Mouse (Mus musculus): ENCODE data around the gene Sh3bgr. TPM values are rescaled to one million over a fixed set of nuclear protein-coding genes. Genes with fewer than 3 reads are reported as not detected.

Gene Sh3bgr
- total and polyA plus RNA-seq, 2 experiments from 2014 or later = 227 to 622 TPM

DNA sequence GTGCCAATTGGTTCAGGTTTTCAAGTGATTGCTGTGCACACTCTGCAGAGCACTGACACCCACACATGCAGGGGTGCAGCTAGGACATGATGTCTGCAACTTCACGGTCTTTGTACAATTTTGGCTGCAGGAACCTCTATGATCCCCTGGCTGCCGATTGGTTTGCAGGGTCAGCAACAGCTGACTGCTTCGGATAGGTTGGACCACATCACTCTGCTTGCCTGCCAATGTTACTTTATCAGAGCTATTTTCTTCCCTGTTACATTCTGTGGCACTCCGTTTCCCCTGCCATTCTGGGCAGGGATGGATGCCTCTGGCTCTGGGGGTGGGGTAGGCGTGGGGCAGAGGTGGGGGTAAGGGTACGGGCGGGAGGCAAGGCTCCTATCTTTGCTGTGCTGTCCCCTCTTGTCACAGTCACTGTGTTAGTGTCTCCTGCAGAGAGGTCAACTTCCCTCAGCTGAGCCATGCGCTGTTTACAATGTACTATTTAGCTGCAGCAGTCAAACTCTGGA lies 28.9 kb downstream of the Sh3bgr start:
- no peak overlapping the region for H3K4me3 ChIP-seq (ENCODE audit: low read depth, low read length)
- TF ChIP-seq EP300 (IDR thresholded peaks at IDR 0.05; ENCODE audit: low read depth) (0 out of 2 replicates have a peak, but pooled peaks have one; percentile 24), CTCF (IDR thresholded peaks at IDR 0.05; ENCODE audit: low read depth) (no peak)
- H3K27me3 ChIP-seq (ENCODE audit: control insufficient read depth, insufficient read depth, low read length) = no peaks in the 10 kb centered on the region
- WGBS = 26% methylated on average over 8 of the region's 8 CpGs
- ATAC-seq (ENCODE audit: insufficient read depth, low read depth) (peak; percentile 84), DNase-seq (ENCODE audit: low spot score) (peak; percentile 48)
- H3K4me2 ChIP-seq (ENCODE audit: low read depth, low read length) = no peak overlapping the region
- H3K9ac ChIP-seq (replicated peaks; ENCODE audit: low read depth, low read length) = no peak overlapping the region
- no peaks in the 10 kb centered on the region for H3K9me3 ChIP-seq (replicated peaks; ENCODE audit: control insufficient read depth, low read length)
- no peaks in the 10 kb centered on the region for H3K4me1 ChIP-seq (ENCODE audit: control insufficient read depth, insufficient read depth)
- H3K36me3 ChIP-seq (replicated peaks; ENCODE audit: control insufficient read depth, insufficient read depth, low read length) = peaks cover 24% of the 10 kb centered on the region
- H3K27ac ChIP-seq (ENCODE audit: low read depth) = 0 out of 2 replicates have a peak overlapping the region, but pooled peaks have one; percentile 26

DNA sequence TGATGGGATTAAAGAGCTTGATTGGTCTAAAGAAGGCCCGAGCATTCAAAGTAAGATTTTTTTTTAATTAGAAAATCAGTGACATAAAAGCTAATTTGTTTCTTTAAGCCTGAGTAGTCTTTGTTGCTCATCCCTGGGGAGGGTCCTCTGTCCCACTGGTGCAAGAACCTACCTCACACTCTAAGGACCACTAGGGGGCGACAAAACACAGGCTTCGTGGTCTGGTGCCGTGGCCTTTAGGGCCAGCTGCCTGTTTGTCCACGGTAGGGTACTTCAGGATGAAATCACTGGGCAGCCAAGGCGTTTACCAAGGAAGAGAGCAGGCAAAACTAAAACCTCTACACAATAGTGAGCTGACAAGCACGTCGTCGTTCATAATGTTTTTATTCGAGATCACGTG lies 30.2 kb downstream of the Sh3bgr start:
- ATAC-seq (ENCODE audit: insufficient read depth, low read depth) (peak; percentile 75), DNase-seq (ENCODE audit: low spot score) (peak; percentile 79)
- H3K9ac ChIP-seq (replicated peaks; ENCODE audit: low read depth, low read length) = no peak overlapping the region
- no peak overlapping the region for H3K27ac ChIP-seq (ENCODE audit: low read depth)
- H3K4me1 ChIP-seq (ENCODE audit: control insufficient read depth, insufficient read depth) = no peaks in the 10 kb centered on the region
- WGBS = 32% methylated on average over 11 of the region's 11 CpGs
- no peak overlapping the region for H3K4me3 ChIP-seq (ENCODE audit: low read depth, low read length)
- TF ChIP-seq EP300 (IDR thresholded peaks at IDR 0.05; ENCODE audit: low read depth) = no peak
- TF ChIP-seq CTCF (IDR thresholded peaks at IDR 0.05; ENCODE audit: low read depth) = peak; percentile 93
- no peak overlapping the region for H3K4me2 ChIP-seq (ENCODE audit: low read depth, low read length)
- H3K9me3 ChIP-seq (replicated peaks; ENCODE audit: control insufficient read depth, low read length) = no peaks in the 10 kb centered on the region
- H3K27me3 ChIP-seq (ENCODE audit: control insufficient read depth, insufficient read depth, low read length) = no peaks in the 10 kb centered on the region
- peaks cover 19% of the 10 kb centered on the region for H3K36me3 ChIP-seq (replicated peaks; ENCODE audit: control insufficient read depth, insufficient read depth, low read length)

DNA sequence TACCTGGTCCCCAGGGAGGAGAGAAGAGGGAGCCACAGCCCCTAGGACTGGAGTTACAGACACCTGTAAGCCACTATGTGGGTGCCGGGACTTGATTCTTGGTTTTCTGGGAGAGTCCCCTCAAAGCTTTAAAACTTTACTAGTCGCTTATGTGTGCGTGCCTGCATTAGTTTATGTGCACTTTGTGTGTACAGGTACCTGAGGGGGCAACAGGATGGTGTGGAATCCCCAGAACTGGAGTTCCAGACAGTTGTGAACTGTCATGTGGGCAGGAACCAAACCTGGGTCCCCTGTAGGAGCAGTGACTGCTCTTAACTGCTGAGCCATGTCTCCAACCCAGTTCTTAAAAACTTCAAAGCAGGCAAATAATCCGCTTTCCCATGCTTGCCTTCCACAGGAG lies 31.0 kb downstream of the Sh3bgr start:
- H3K9ac ChIP-seq (replicated peaks; ENCODE audit: low read depth, low read length) = no peak overlapping the region
- no peak for DNase-seq (ENCODE audit: low spot score)
- TF ChIP-seq EP300 (IDR thresholded peaks at IDR 0.05; ENCODE audit: low read depth) = no peak
- no peak for TF ChIP-seq CTCF (IDR thresholded peaks at IDR 0.05; ENCODE audit: low read depth)
- H3K9me3 ChIP-seq (replicated peaks; ENCODE audit: control insufficient read depth, low read length) = no peaks in the 10 kb centered on the region
- WGBS = 94% methylated on average over 4 of the region's 4 CpGs
- H3K4me2 ChIP-seq (ENCODE audit: low read depth, low read length) = no peak overlapping the region
- 0 out of 2 replicates have a peak, but pooled peaks cover 11% of the 10 kb centered on the region for H3K36me3 ChIP-seq (replicated peaks; ENCODE audit: control insufficient read depth, insufficient read depth, low read length)
- no peaks in the 10 kb centered on the region for H3K4me1 ChIP-seq (ENCODE audit: control insufficient read depth, insufficient read depth)
- H3K27me3 ChIP-seq (ENCODE audit: control insufficient read depth, insufficient read depth, low read length) = no peaks in the 10 kb centered on the region
- ATAC-seq (ENCODE audit: insufficient read depth, low read depth) = no peak
- H3K27ac ChIP-seq (ENCODE audit: low read depth) = no peak overlapping the region
- no peak overlapping the region for H3K4me3 ChIP-seq (ENCODE audit: low read depth, low read length)

DNA sequence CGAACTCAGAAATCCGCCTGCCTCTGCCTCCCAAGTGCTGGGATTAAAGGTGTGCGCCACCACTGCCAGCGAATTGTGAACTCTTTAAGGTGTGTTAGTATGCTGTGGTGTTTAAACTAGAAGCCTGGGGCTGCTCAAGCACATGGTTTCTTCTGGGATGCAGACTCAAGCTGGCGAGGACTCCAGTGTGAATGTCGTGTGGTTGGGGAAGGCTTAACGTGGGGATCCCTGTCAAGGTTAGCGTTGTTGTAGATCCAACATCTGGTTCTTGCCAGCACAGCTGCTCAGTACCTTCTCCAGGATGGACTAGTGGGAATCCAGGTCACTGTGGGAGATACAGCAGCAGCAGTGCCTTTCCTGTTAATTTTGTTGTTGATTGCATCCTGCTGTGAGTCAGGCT lies 31.7 kb downstream of the Sh3bgr start:
- Histone ChIP-seq H3K4me3 (ENCODE audit: low read depth, low read length) (no peak overlapping the region), H3K9me3 (replicated peaks; ENCODE audit: control insufficient read depth, low read length) (no peaks in the 10 kb centered on the region), H3K27ac (ENCODE audit: low read depth) (no peak overlapping the region), H3K4me2 (ENCODE audit: low read depth, low read length) (no peak overlapping the region), H3K36me3 (replicated peaks; ENCODE audit: control insufficient read depth, insufficient read depth, low read length) (0 out of 2 replicates have a peak, but pooled peaks cover 5% of the 10 kb centered on the region), H3K9ac (replicated peaks; ENCODE audit: low read depth, low read length) (no peak overlapping the region), H3K4me1 (ENCODE audit: control insufficient read depth, insufficient read depth) (no peaks in the 10 kb centered on the region), H3K27me3 (ENCODE audit: control insufficient read depth, insufficient read depth, low read length) (no peaks in the 10 kb centered on the region)
- DNase-seq (ENCODE audit: low spot score) (no peak), ATAC-seq (ENCODE audit: insufficient read depth, low read depth) (no peak)
- 74% methylated on average over 6 of the region's 8 CpGs for WGBS
- TF ChIP-seq CTCF (IDR thresholded peaks at IDR 0.05; ENCODE audit: low read depth) = no peak

DNA sequence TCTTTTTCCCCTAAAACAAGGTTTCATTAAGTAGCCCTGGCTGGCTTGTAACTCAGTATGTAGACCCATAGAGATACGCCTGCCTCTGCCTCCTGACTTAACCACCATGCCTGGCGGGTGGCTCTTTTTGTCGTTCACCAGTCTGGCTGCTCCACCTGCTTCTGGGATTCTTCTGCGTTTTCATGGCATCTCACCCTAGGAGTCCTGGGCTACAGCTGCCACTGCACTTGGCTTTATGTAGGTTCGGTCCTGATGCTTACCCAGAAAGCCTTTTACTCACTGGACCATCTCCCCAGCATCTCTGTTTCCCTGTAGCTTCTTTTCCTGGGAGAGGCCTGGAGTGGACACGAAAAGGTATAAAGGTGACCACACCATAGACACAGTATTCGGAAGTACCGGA lies 33.7 kb downstream of the Sh3bgr start:
- no peak overlapping the region for H3K4me3 ChIP-seq (ENCODE audit: low read depth, low read length)
- H3K27ac ChIP-seq (ENCODE audit: low read depth) = no peak overlapping the region
- 82% methylated on average over 8 of the region's 8 CpGs for WGBS
- no peaks in the 10 kb centered on the region for H3K9me3 ChIP-seq (replicated peaks; ENCODE audit: control insufficient read depth, low read length)
- no peaks in the 10 kb centered on the region for H3K27me3 ChIP-seq (ENCODE audit: control insufficient read depth, insufficient read depth, low read length)
- ATAC-seq (ENCODE audit: insufficient read depth, low read depth) (no peak), DNase-seq (ENCODE audit: low spot score) (no peak)
- H3K4me1 ChIP-seq (ENCODE audit: control insufficient read depth, insufficient read depth) = no peaks in the 10 kb centered on the region
- no peak for TF ChIP-seq EP300 (IDR thresholded peaks at IDR 0.05; ENCODE audit: low read depth)
- no peak for TF ChIP-seq CTCF (IDR thresholded peaks at IDR 0.05; ENCODE audit: low read depth)
- H3K9ac ChIP-seq (replicated peaks; ENCODE audit: low read depth, low read length) = no peak overlapping the region
- H3K36me3 ChIP-seq (replicated peaks; ENCODE audit: control insufficient read depth, insufficient read depth, low read length) = no peaks in the 10 kb centered on the region
- no peak overlapping the region for H3K4me2 ChIP-seq (ENCODE audit: low read depth, low read length)

DNA sequence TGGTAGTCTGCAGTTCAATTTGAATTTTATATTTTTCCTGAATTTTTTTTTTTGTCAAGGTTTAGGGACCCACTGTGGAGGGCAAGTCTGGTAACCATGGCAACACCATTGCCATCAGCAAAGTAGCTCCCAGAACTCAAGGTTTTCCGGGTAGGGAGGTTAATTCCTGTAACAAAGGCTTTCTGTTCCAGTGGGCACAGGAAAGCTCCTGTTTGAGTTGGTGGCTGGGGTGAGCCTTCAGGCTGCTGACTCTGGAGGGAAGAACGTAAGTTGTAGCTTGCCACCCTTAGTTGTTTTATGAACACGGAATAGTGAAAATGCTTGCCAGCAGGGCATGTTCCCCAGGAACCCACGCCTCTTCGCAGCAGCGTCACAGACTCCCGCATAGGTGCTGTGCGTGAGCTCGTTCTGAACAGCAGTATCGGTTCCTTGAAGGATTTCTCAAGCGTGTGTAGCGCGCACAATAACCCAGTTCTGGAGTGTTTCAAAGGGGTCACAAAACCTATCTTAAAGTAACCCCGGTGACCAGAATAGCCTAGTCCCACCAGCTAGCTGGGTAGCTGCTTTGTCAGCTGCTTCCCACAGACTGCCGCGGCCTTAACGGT lies 35.2 kb downstream of the Sh3bgr start, which contains the start of gene B3galt5:
TSS of gene B3galt5 (plus strand) at position 436 of the 605 bp plus-strand sequence.
- Histone ChIP-seq H3K36me3 (replicated peaks; ENCODE audit: control insufficient read depth, insufficient read depth, low read length) (no peaks in the 10 kb centered on the region), H3K4me3 (ENCODE audit: low read depth, low read length) (no peak within 1 kb of the TSS), H3K9me3 (replicated peaks; ENCODE audit: control insufficient read depth, low read length) (no peaks in the 10 kb centered on the region), H3K4me2 (ENCODE audit: low read depth, low read length) (no peak within 1 kb of the TSS), H3K4me1 (ENCODE audit: control insufficient read depth, insufficient read depth) (no peaks in the 10 kb centered on the region), H3K27me3 (ENCODE audit: control insufficient read depth, insufficient read depth, low read length) (no peaks in the 10 kb centered on the region), H3K9ac (replicated peaks; ENCODE audit: low read depth, low read length) (no peak within 1 kb of the TSS), H3K27ac (ENCODE audit: low read depth) (no peak within 1 kb of the TSS)
- no peak for ATAC-seq (ENCODE audit: insufficient read depth, low read depth)
- 81% methylated on average over 17 of the region's 17 CpGs for WGBS
- no peak for DNase-seq (ENCODE audit: low spot score)
- no peak for TF ChIP-seq EP300 (IDR thresholded peaks at IDR 0.05; ENCODE audit: low read depth)
- no peak for TF ChIP-seq CTCF (IDR thresholded peaks at IDR 0.05; ENCODE audit: low read depth)

All from heart, postnatal 0 days (tissue).